Mouse (Mus musculus): Measurements from ENCODE around the gene Taar9. TPM values are rescaled to one million over a fixed set of nuclear protein-coding genes. Genes with fewer than 3 reads are reported as not detected.
A peak's percentile ranks its signal among the peaks of the same experiment; 100 is the strongest.
"Not testable (repeated sequence)": the region's sequence is repeated elsewhere in the genome, so short reads cannot be mapped to it uniquely, and the experiment has no call there.

Gene Taar9
- polyA plus RNA-seq (2016; fragmentation: Nextera tagmentation; extraction: Ambion mirVana): not detected in 2 replicates

DNA sequence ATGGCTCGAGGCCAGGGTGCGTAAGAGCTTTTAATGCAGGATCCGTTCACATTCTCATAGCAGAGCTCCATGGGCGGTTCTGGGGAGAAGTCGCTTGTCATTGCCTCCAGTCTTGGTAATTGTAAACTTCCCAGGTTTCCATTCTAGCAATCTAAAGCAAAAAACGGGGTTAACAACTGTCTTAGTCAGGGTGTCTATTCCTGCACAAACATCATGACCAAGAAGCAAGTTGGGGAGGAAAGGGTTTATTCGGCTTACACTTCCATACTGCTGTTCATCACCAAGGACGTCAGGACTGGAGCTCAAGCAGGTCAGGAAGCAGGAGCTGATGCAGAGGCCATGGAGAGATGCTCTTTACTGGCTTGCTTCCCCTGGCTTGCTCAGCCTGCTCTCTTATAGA, at the start of gene Taar9:
Taar9 (minus strand) TSS at position 101 of the 400 bp plus-strand sequence.
- H3K4me1 ChIP-seq; H3K27ac ChIP-seq; ATAC-seq (ENCODE audit: insufficient number of reproducible peaks, insufficient read depth, low FRiP score, low TSS enrichment); H3K4me3 ChIP-seq; H3K27me3 ChIP-seq; H3K4me2 ChIP-seq (replicated peaks); H3K9ac ChIP-seq; H3K36me3 ChIP-seq; H3K9me3 ChIP-seq: not testable (repeated sequence)
- 80% methylated on average over 8 of the region's 8 CpGs for WGBS

DNA sequence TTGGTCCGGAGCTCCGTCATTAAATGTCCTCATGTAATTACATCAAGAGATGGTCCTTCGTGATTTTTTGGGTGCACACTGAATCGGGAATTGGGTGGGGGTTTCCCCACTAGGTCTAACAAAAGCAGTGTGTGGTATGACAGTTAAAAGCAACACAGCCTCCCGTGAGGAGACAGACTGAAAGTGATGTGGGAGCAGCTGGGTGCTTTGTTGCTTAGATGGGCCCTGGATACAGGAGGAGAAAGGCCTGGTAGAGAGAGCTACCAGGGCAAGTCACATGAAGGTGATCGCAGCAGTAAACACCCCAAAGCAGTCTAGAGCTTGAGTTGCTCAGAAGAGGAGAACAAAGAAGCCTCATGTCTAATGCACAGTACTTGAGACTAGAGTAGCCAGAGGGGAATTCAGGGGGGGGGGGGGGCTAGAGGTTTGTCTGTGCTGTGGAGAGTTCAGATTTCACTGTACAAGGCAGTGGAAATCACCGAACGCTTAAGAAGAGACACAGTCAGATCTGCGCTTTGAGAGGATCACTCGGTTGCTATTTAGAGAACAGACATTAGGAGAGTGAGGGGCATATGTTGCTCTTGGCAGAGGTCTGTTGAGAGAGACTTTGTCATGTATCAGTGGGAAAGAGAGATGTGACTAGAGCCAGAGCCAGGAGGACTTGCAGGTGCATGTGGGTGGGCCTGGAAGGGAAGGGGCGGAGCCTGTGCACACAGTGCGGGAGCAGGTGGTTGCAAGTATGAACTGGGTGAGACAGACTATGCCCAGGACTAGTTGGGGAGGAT, 49.3 kb upstream of the Taar9 start:
- WGBS: 85% methylated on average over 12 of the region's 12 CpGs
- Histone ChIP-seq H3K4me1 (no peaks in the 10 kb centered on the region; the same call in 1 of the 2 replicates), H3K9me3 (0 out of 2 replicates have a peak, but pooled peaks cover 7% of the 10 kb centered on the region), H3K27me3 (no peaks in the 10 kb centered on the region), H3K4me2 (replicated peaks) (no peak overlapping the region), H3K36me3 (peaks cover 36% of the 10 kb centered on the region; the same call in 1 of the 2 replicates), H3K9ac (no peak overlapping the region), H3K27ac (no peak overlapping the region), H3K4me3 (no peak overlapping the region)
- no peak for ATAC-seq (ENCODE audit: insufficient number of reproducible peaks, insufficient read depth, low FRiP score, low TSS enrichment)

DNA sequence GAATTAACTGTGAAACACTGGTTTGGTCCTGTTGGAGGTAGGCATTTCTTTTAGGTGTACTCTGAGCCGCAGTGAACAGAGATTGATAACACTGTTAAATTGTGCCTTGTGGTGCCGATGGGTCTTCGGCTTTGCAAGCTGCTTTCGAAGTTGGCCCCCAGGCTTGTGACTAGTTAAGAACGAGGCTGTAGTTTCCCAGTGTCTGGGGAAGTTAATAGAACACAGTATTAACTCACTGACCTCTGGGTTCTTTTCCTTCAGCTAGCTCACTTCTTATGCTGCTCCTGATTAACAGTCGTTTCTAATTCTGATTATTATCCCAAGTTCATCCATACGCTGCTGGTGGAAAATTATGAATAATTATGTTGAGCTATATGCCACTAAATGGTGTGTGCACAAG, 40.8 kb upstream of the Taar9 start:
- H3K9ac ChIP-seq: no peak overlapping the region

DNA sequence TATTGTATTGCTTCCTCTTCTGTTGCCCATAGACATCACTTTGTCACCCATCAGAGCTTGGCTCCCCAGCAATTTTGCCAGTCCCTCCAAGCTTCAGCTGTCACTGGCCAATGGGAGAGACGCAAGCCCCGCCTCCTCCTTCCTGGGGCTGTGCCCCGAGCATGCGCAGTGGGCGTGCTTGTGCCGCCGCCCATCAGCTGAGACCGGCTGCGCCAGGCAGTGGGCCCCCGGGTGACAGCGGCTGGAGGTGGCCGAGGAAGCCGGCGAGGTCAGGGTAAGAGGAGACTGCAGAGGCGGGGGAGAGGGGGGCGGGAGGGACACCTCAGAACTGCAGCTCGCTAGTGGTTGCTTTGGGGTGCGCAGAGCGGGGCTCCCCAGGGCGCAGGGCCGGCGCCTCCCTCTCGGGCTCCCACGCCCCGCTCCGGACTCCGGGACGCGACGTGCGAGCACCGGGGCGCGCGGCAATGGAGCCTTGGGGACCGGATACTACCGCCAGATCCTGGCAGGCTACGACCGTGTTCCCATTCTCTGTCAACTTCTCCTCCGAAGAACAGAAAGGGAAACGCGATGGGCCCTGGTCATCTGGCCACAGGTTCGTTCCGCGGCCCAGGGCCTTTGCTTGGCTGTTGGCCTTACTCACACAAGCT, 39.9 kb upstream of the Taar9 start, which contains the start of gene Stx7:
Stx7 (plus strand) TSS at position 168 of the 647 bp plus-strand sequence.
- peak within 1 kb of the TSS; percentile 50 for H3K4me2 ChIP-seq (replicated peaks)
- 0 out of 2 replicates have a peak within 1 kb of the TSS, but pooled peaks have one; percentile 12 for H3K27ac ChIP-seq
- no peaks in the 10 kb centered on the region for H3K27me3 ChIP-seq
- peak within 1 kb of the TSS; percentile 70 for H3K9ac ChIP-seq
- peak; percentile 88 for ATAC-seq (ENCODE audit: insufficient number of reproducible peaks, insufficient read depth, low FRiP score, low TSS enrichment)
- H3K4me1 ChIP-seq: 0 out of 2 replicates have a peak, but pooled peaks cover 2% of the 10 kb centered on the region
- no peaks in the 10 kb centered on the region for H3K36me3 ChIP-seq
- whole genome bisulfite sequencing: under 1% methylated on average over 44 of the region's 45 CpGs
- H3K9me3 ChIP-seq: no peaks in the 10 kb centered on the region
- peak within 1 kb of the TSS; percentile 79 for H3K4me3 ChIP-seq

More for the DNA sequence above, 40.8 kb upstream of the Taar9 start:
- Histone ChIP-seq H3K4me3 (peak overlapping the region; percentile 79), H3K4me1 (0 out of 2 replicates have a peak, but pooled peaks cover 2% of the 10 kb centered on the region), H3K9me3 (no peaks in the 10 kb centered on the region), H3K36me3 (no peaks in the 10 kb centered on the region), H3K27me3 (no peaks in the 10 kb centered on the region), H3K27ac (no peak overlapping the region), H3K4me2 (replicated peaks) (peak overlapping the region; percentile 50)
- 41% methylated on average over 7 of the region's 7 CpGs for WGBS
- no peak for ATAC-seq (ENCODE audit: insufficient number of reproducible peaks, insufficient read depth, low FRiP score, low TSS enrichment)

DNA sequence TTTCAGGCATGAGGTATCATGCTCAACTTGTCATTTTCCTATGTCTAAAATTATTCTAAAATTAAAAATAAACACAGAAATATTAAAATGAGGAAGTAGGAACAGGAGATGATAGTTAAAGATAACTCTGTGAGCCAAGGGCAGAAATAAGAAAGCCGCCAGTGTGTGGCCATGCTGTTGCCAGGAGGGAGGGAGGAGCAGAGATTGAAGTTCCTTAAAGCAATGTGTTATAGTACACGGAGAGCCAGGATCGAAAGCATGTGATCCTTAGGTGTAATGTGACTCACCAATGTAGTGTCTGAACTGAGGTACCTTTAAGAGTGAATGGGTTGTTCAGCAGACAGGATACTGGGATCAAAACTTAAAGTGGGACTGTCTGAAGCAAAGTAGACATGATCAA, 33.4 kb upstream of the Taar9 start:
- Histone ChIP-seq H3K4me3 (no peak overlapping the region), H3K36me3 (no peaks in the 10 kb centered on the region), H3K27me3 (no peaks in the 10 kb centered on the region), H3K9me3 (no peaks in the 10 kb centered on the region), H3K4me2 (replicated peaks) (no peak overlapping the region), H3K4me1 (no peaks in the 10 kb centered on the region), H3K27ac (no peak overlapping the region), H3K9ac (no peak overlapping the region)
- ATAC-seq (ENCODE audit: insufficient number of reproducible peaks, insufficient read depth, low FRiP score, low TSS enrichment): no peak
- WGBS: 77% methylated on average over 3 of the region's 3 CpGs

DNA sequence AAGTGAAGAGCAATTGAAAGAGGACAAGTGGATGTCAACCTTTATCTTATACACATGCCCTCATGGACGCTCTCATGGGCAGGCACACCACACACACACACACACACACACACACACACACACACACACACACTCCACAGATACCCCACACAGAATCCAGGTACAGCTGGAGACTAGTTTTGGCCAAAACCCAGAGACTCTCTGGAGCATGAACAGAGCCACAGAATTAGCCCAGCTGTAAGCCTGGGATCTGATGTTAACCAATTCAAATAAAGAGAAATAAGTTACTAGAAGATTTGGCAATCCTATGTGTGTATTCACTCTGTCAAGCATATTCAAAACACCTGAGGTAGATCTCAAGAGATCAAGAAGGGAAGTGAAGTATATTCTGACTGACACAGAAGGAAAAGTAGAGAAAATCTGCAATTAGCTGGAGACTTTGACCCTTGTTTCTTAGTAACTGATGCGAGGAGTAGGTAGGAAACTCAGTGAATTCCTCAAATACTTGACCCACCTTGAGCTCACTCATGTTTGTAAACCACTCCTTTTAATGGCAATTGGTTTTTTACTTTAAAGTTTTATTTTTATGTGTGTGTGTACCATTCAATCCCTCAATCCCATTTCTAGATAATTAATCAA, 29.4 kb upstream of the Taar9 start:
- ATAC-seq (ENCODE audit: insufficient number of reproducible peaks, insufficient read depth, low FRiP score, low TSS enrichment): no peak
- 80% methylated on average over 2 of the region's 2 CpGs for WGBS
- Histone ChIP-seq H3K27me3 (no peaks in the 10 kb centered on the region), H3K4me2 (replicated peaks) (no peak overlapping the region), H3K4me3 (no peak overlapping the region), H3K4me1 (no peaks in the 10 kb centered on the region), H3K9me3 (no peaks in the 10 kb centered on the region), H3K36me3 (no peaks in the 10 kb centered on the region), H3K9ac (no peak overlapping the region), H3K27ac (no peak overlapping the region)

DNA sequence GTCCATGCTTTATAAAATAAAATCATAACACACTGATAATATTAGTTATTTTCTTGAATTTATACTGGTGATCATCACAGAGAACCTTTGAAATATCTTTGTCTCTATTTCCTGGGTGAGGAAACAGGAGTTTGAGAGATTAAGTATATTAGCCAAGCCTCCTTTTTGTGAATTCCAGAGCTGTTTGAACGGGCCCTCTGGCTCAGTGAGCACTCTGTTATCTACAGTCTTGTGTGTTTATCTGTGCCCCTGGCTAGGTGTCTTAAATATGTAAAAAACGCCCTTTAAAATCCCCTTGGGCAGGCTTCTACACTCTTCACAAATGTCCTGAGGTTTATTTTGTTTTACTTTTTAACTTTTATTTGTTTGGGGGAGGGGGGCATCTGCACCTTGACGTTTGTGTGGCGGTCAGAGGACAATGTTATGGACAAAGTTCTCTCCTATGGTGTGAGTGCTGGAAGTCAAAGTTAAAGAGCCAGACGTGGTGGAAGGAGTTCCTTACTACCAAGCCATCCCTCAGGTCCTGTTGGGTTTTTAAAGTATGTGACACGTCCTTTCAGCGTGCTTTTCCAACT, 24.8 kb upstream of the Taar9 start:
- no peak overlapping the region for H3K4me3 ChIP-seq
- no peaks in the 10 kb centered on the region for H3K36me3 ChIP-seq
- peaks cover 7% of the 10 kb centered on the region; the same call in 1 of the 2 replicates for H3K4me1 ChIP-seq
- no peaks in the 10 kb centered on the region for H3K9me3 ChIP-seq
- no peak for ATAC-seq (ENCODE audit: insufficient number of reproducible peaks, insufficient read depth, low FRiP score, low TSS enrichment)
- no peak overlapping the region for H3K9ac ChIP-seq
- no peak overlapping the region for H3K27ac ChIP-seq
- no peaks in the 10 kb centered on the region for H3K27me3 ChIP-seq
- 60% methylated on average over 7 of the region's 7 CpGs for WGBS
- H3K4me2 ChIP-seq (replicated peaks): no peak overlapping the region

DNA sequence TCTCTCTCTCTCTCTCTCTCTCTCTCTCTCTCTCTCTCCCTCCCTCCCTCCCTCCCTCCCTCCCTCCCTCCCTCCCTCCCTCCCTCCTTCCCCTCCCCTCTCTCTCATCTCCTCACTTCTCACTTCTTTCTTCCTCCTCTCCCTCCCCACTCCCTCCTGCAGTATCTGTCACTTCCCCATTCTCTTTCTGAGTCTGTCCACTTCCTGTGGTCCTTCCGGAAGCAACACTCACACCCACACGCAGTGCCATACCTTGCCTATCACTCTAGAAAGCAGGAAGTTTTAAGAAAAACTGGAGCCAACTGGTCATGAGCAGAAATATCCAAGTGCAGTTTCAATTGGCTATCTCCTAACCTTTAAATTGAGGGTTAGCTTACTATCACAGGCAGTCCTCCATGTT, 23.8 kb upstream of the Taar9 start:
- Histone ChIP-seq H3K4me3 (no peak overlapping the region), H3K36me3 (no peaks in the 10 kb centered on the region), H3K27me3 (no peaks in the 10 kb centered on the region), H3K9ac (no peak overlapping the region), H3K9me3 (no peaks in the 10 kb centered on the region), H3K4me1 (peaks cover 7% of the 10 kb centered on the region; the same call in 1 of the 2 replicates), H3K4me2 (replicated peaks) (no peak overlapping the region), H3K27ac (no peak overlapping the region)
- no peak for ATAC-seq (ENCODE audit: insufficient number of reproducible peaks, insufficient read depth, low FRiP score, low TSS enrichment)
- 37% methylated on average over 2 of the region's 2 CpGs for WGBS

DNA sequence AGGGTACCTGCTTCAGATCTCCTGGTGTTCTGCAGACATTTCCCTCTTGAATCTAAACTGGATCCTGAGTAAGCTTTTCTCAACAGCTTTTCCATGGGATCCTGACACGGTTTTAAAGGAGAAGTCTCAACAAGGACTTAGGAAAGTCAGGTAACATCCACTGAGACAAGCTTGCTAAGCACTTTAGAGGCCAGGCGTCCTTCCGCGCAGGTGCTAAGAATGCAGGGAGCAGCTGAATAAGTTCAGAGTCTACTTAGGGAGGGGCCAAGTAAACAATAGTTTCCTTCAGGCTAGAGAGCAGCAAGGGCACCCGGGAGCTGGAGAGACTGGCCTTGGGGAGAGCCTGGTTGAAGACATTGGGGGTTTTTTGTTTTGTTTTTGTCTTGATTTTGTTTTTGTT, 22.9 kb upstream of the Taar9 start:
- Histone ChIP-seq H3K4me2 (replicated peaks) (no peak overlapping the region), H3K36me3 (no peaks in the 10 kb centered on the region), H3K9me3 (no peaks in the 10 kb centered on the region), H3K27ac (no peak overlapping the region), H3K27me3 (no peaks in the 10 kb centered on the region), H3K4me3 (no peak overlapping the region), H3K4me1 (peaks cover 7% of the 10 kb centered on the region; the same call in 1 of the 2 replicates), H3K9ac (no peak overlapping the region)
- WGBS: 9% methylated on average over 5 of the region's 5 CpGs
- no peak for ATAC-seq (ENCODE audit: insufficient number of reproducible peaks, insufficient read depth, low FRiP score, low TSS enrichment)

DNA sequence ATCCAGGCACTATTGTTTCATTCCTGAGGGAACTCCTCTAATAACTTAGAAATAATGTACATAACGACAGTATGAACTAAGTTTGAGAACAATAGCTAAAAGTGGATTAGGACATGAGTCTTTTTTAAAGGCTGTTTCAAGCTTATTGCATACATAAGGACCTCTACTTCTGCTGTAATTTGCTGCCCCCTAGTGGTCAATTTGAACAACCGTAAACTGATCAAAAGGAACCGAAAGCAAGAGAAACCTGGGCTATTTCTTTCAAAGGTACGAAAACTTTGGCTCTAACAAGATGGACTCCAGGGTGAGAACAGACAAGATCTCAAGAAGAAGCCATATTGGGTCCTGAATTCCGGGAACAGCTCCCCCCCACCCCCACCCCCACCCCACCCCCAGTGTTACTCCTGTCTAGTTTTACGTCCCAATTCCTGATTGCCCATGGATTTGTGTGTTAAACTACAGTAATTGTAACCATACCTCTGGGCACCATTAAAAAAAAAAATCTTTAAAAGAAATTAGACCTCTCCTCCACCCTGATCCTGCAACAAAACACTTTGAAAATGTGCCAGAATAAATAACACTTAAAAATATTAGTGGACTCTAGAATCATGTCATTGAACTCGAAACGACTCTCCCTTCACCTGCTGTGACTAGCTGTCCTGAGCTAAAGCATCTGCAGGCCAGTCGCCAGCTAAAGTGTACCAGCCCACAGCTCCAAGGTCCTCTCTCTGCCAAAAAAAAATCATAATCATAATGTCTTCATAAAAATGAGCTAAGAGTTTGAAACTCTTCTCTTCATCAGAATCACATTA, 22.3 kb upstream of the Taar9 start:
- H3K9me3 ChIP-seq: no peaks in the 10 kb centered on the region
- H3K27me3 ChIP-seq: no peaks in the 10 kb centered on the region
- no peak for ATAC-seq (ENCODE audit: insufficient number of reproducible peaks, insufficient read depth, low FRiP score, low TSS enrichment)
- H3K36me3 ChIP-seq: no peaks in the 10 kb centered on the region
- no peak overlapping the region for H3K27ac ChIP-seq
- no peak overlapping the region for H3K4me3 ChIP-seq
- 21% methylated on average over 9 of the region's 9 CpGs for WGBS
- peaks cover 7% of the 10 kb centered on the region; the same call in 1 of the 2 replicates for H3K4me1 ChIP-seq
- peak overlapping the region; percentile 36 for H3K4me2 ChIP-seq (replicated peaks)
- no peak overlapping the region for H3K9ac ChIP-seq
